Mouse (Mus musculus): ENCODE results near the gene Ip6k1. TPM values are rescaled to one million over a fixed set of nuclear protein-coding genes. Genes with fewer than 3 reads are reported as not detected.
A peak's percentile ranks its signal among the peaks of the same experiment; 100 is the strongest.

Gene Ip6k1
- polyA plus RNA-seq, 1 experiment from 2014 or later: 34.5 TPM

GRCm38 (mm10) chr9:108052885-108053664 is 50.8 kb downstream of the Ip6k1 start, which contains the start of gene Amigo3:
Gene Amigo3 (plus strand): TSS chr9:108053159.
- ATAC-seq (replicated peaks; ENCODE audit: insufficient number of reproducible peaks, insufficient read depth, low FRiP score, low read depth): peak; percentile 47
- Histone ChIP-seq H3K36me3 (peaks cover 49% of the 10 kb centered on the region; the same call in 1 of the 2 replicates), H3K4me1 (replicated peaks) (peaks cover 36% of the 10 kb centered on the region), H3K27ac (peak within 1 kb of the TSS; percentile 23), H3K9ac (peak within 1 kb of the TSS; percentile 39; the same call in 1 of the 2 replicates), H3K4me3 (peak within 1 kb of the TSS; percentile 33), H3K9me3 (replicated peaks) (no peaks in the 10 kb centered on the region), H3K27me3 (no peaks in the 10 kb centered on the region), H3K4me2 (peak within 1 kb of the TSS; percentile 60)
- whole genome bisulfite sequencing: 48% methylated on average over 20 of the region's 20 CpGs

GRCm38 (mm10) chr9:108053665-108054225 is 51.4 kb downstream of the Ip6k1 start:
- WGBS: 83% methylated on average over 15 of the region's 15 CpGs

GRCm38 (mm10) chr9:108054331-108055040 is 52.2 kb downstream of the Ip6k1 start:
- H3K36me3 ChIP-seq: peaks cover 59% of the 10 kb centered on the region
- no peaks in the 10 kb centered on the region for H3K9me3 ChIP-seq (replicated peaks)
- H3K4me1 ChIP-seq (replicated peaks): peaks cover 30% of the 10 kb centered on the region
- no peak overlapping the region for H3K4me2 ChIP-seq
- H3K4me3 ChIP-seq: no peak overlapping the region
- no peak for ATAC-seq (replicated peaks; ENCODE audit: insufficient number of reproducible peaks, insufficient read depth, low FRiP score, low read depth)
- H3K27me3 ChIP-seq: no peaks in the 10 kb centered on the region
- WGBS: 89% methylated on average over 22 of the region's 22 CpGs
- H3K9ac ChIP-seq: no peak overlapping the region
- no peak overlapping the region for H3K27ac ChIP-seq

More at GRCm38 (mm10) chr9:108053665-108054225, 51.4 kb downstream of the Ip6k1 start:
- no peak overlapping the region for H3K4me2 ChIP-seq
- 0 out of 2 replicates have a peak overlapping the region, but pooled peaks have one; percentile 39 for H3K9ac ChIP-seq
- peaks cover 31% of the 10 kb centered on the region for H3K4me1 ChIP-seq (replicated peaks)
- no peaks in the 10 kb centered on the region for H3K9me3 ChIP-seq (replicated peaks)
- peaks cover 56% of the 10 kb centered on the region for H3K36me3 ChIP-seq
- H3K27ac ChIP-seq: peak overlapping the region; percentile 23; the same call in 1 of the 2 replicates
- no peaks in the 10 kb centered on the region for H3K27me3 ChIP-seq
- no peak for ATAC-seq (replicated peaks; ENCODE audit: insufficient number of reproducible peaks, insufficient read depth, low FRiP score, low read depth)
- no peak overlapping the region for H3K4me3 ChIP-seq

GRCm38 (mm10) chr9:108055061-108055460 is 52.8 kb downstream of the Ip6k1 start:
- Histone ChIP-seq H3K27me3 (no peaks in the 10 kb centered on the region), H3K4me2 (no peak overlapping the region), H3K4me3 (no peak overlapping the region), H3K9me3 (replicated peaks) (no peaks in the 10 kb centered on the region), H3K36me3 (peaks cover 62% of the 10 kb centered on the region), H3K27ac (no peak overlapping the region), H3K9ac (no peak overlapping the region), H3K4me1 (replicated peaks) (peaks cover 24% of the 10 kb centered on the region)
- 50% methylated on average over 1 of the region's 1 CpGs for WGBS
- ATAC-seq (replicated peaks; ENCODE audit: insufficient number of reproducible peaks, insufficient read depth, low FRiP score, low read depth): no peak

GRCm38 (mm10) chr9:108055661-108056237 is 53.4 kb downstream of the Ip6k1 start:
- Histone ChIP-seq H3K4me3 (no peak overlapping the region), H3K27ac (no peak overlapping the region), H3K4me1 (replicated peaks) (peaks cover 18% of the 10 kb centered on the region), H3K9me3 (replicated peaks) (no peaks in the 10 kb centered on the region), H3K9ac (no peak overlapping the region), H3K36me3 (peaks cover 58% of the 10 kb centered on the region), H3K27me3 (no peaks in the 10 kb centered on the region), H3K4me2 (no peak overlapping the region)
- no peak for ATAC-seq (replicated peaks; ENCODE audit: insufficient number of reproducible peaks, insufficient read depth, low FRiP score, low read depth)
- WGBS: 88% methylated on average over 6 of the region's 6 CpGs

- Histone ChIP-seq H3K9me3 (replicated peaks) (no peaks in the 10 kb centered on the region), H3K27me3 (no peaks in the 10 kb centered on the region), H3K27ac (no peak overlapping the region), H3K4me3 (no peak overlapping the region), H3K4me1 (replicated peaks) (peaks cover 18% of the 10 kb centered on the region), H3K36me3 (peaks cover 57% of the 10 kb centered on the region), H3K4me2 (no peak overlapping the region), H3K9ac (no peak overlapping the region)
- no peak for ATAC-seq (replicated peaks; ENCODE audit: insufficient number of reproducible peaks, insufficient read depth, low FRiP score, low read depth)
- 81% methylated on average over 28 of the region's 28 CpGs for WGBS
Measured at GRCm38 (mm10) chr9:108056361-108057261, 54.3 kb downstream of the Ip6k1 start.

- WGBS: 82% methylated on average over 5 of the region's 5 CpGs
- Histone ChIP-seq H3K9ac (no peak overlapping the region), H3K4me3 (no peak overlapping the region), H3K36me3 (peaks cover 58% of the 10 kb centered on the region), H3K27me3 (no peaks in the 10 kb centered on the region), H3K9me3 (replicated peaks) (no peaks in the 10 kb centered on the region), H3K27ac (no peak overlapping the region), H3K4me1 (replicated peaks) (peaks cover 16% of the 10 kb centered on the region), H3K4me2 (no peak overlapping the region)
- ATAC-seq (replicated peaks; ENCODE audit: insufficient number of reproducible peaks, insufficient read depth, low FRiP score, low read depth): no peak
Measured at GRCm38 (mm10) chr9:108057262-108057562, 54.9 kb downstream of the Ip6k1 start.

- H3K4me2 ChIP-seq: no peak overlapping the region
- WGBS: 92% methylated on average over 9 of the region's 9 CpGs
- no peak for ATAC-seq (replicated peaks; ENCODE audit: insufficient number of reproducible peaks, insufficient read depth, low FRiP score, low read depth)
- peaks cover 7% of the 10 kb centered on the region for H3K4me1 ChIP-seq (replicated peaks)
- no peaks in the 10 kb centered on the region for H3K9me3 ChIP-seq (replicated peaks)
- H3K9ac ChIP-seq: no peak overlapping the region
- H3K4me3 ChIP-seq: no peak overlapping the region
- H3K36me3 ChIP-seq: peaks cover 68% of the 10 kb centered on the region
- no peaks in the 10 kb centered on the region for H3K27me3 ChIP-seq
- H3K27ac ChIP-seq: no peak overlapping the region
Measured at GRCm38 (mm10) chr9:108058291-108058690, 56.0 kb downstream of the Ip6k1 start.

GRCm38 (mm10) chr9:108062142-108062541 is 59.8 kb downstream of the Ip6k1 start:
- no peaks in the 10 kb centered on the region for H3K27me3 ChIP-seq
- no peak overlapping the region for H3K9ac ChIP-seq
- WGBS: 87% methylated on average over 3 of the region's 3 CpGs
- H3K4me2 ChIP-seq: no peak overlapping the region
- H3K9me3 ChIP-seq (replicated peaks): no peaks in the 10 kb centered on the region
- ATAC-seq (replicated peaks; ENCODE audit: insufficient number of reproducible peaks, insufficient read depth, low FRiP score, low read depth): no peak
- no peak overlapping the region for H3K27ac ChIP-seq
- peaks cover 47% of the 10 kb centered on the region for H3K36me3 ChIP-seq
- no peaks in the 10 kb centered on the region for H3K4me1 ChIP-seq (replicated peaks)
- no peak overlapping the region for H3K4me3 ChIP-seq

GRCm38 (mm10) chr9:108063361-108063760 is 61.1 kb downstream of the Ip6k1 start:
- Histone ChIP-seq H3K4me3 (no peak overlapping the region), H3K4me2 (no peak overlapping the region), H3K36me3 (peaks cover 39% of the 10 kb centered on the region), H3K4me1 (replicated peaks) (peaks cover 3% of the 10 kb centered on the region), H3K27ac (no peak overlapping the region), H3K27me3 (no peaks in the 10 kb centered on the region), H3K9me3 (replicated peaks) (no peaks in the 10 kb centered on the region), H3K9ac (no peak overlapping the region)
- ATAC-seq (replicated peaks; ENCODE audit: insufficient number of reproducible peaks, insufficient read depth, low FRiP score, low read depth): no peak
- WGBS: 83% methylated on average over 12 of the region's 12 CpGs
